Mouse (Mus musculus) urinary bladder, postnatal 36 days (tissue): Measurements from ENCODE around the gene Rin3.

Experiments
- DNase-seq, 2 experiments: peaks; one replicate each; pipeline ENCODE4 v3.0.0; 2022; ENCODE audit warnings: low spot score in 2 of 2, mixed read lengths in 1 of 2

The Rin3 gene

DNA sequence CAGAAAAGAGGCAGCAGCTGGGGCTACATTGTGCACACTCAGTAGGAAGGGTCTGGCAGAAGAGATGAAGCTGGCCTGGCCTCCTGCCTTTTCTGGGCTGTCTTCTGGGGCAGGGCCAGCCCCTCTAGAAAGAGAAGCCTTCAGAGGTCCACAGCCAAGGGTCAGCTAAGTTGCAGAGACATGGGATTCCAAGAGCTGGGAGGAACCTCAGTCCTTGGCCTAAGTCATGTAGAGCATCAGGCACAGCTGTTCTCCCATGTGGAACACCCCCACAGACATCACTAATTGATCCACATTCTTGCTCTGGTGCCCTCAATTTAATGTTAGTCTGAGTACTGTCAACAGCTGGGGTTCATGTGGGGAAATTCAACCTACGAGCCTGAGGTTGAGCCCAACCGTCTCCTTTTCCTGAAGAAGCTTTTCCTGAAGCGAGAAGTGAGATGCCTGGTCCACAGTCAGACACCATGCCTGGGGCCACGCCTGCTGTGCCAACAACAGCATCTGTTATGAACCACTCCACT lies 20.0 kb downstream of the Rin3 start:
- peak in 1 of 2 experiments; percentile 56 for DNase-seq

DNA sequence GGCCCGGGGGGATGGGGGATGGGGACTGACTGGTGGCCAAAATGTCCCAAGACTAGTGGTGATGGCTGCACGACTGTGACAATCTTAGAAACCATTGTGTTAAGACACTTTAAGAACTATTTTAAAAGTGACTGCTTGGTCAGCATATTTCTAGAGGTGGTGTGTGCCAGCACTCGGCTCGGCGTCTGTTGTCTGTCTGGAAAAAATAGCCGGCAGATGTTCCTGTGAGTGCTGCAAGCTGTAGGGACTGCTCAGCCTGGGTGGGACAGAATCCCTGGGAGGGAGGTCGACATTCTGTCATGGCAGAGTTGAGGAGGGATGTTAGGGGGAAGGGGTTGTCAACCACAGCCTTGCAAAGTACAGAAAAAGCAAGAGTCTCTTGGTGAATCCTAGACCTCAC lies 21.0 kb downstream of the Rin3 start:
- no peak for DNase-seq

DNA sequence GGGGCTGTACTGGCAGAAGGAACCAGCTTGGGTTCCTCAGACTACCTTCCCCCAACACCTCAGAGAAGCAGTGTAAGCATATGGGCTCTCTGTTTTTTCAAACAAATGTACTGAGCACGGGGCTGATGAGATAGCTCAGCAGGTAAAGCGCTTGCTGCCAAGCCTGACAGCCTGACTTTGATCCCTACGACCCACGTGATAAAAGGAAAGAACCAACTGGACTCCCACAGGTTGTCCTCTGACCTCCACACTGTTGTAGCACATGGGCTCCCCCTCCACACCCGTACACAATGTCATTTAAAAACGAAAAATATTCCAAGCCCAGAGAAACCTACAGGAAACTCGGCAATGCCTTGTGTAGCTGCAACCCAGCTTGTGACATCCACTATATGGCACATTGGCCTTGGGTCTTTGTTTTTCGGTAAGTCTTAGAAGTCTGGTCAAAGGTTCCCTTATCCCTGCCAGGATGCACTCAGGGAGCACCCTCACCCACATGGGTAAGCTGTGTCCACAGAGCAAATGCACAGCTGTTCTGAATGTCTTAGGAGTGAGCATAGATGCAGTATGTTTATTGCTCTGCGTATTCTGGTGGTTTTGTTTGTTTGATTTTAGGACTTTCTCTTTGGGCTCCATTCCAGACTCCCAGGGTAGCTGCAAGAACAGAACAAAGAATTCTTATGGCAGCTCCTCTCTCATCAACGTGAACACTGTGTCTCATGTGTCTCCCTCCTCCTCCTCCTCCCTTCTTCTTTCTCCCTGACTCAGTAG lies 22.4 kb downstream of the Rin3 start:
- no peak for DNase-seq

DNA sequence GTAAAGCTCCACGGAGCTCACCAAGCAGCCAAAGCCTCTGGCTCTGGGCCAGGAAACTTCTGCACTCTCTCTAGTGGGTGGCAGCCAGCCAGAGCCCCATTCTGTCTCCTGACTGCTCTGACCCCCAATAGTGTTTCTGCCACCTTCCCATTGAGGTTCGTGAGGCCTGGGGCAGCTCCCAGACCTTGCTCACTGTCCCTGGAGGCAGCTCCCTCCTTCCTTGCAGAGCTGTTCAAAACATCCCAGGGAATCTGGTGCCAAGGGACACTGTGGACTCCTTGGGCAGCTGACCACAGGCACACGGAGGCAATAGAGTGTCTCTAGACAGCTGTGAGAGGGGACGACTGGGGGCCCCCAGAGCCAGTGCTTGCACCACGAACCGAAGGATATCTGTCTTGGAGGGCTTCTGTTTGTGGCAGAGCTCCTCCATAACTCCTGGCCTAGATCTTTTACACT lies 25.2 kb downstream of the Rin3 start:
- no peak for DNase-seq

DNA sequence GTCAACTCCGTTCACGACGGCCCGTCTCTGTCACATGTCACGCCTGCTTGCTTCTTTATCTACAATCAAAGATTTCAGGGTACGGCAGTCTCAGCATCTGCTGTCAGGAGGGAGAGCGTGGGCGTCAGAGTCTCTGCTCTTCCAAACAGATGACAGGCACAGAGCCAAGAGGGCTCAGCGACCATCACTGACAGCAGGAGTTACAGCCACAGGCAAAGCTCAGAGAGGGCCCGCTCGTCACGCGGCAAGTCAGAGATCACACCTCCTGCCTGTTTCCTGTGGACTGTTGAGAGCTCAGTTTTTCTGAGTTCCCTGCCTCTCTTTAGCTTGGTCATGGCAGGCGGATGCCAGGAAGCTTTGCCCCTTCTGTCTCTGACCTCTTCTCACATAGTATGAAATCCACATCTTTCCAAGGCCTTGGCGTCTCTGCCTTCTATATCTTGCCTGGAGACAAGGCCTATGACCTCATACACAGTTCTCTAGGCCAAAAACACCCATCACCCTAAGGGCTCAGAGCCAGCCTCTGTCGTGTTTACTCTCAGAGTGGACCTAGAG lies 25.7 kb downstream of the Rin3 start:
- DNase-seq: no peak

DNA sequence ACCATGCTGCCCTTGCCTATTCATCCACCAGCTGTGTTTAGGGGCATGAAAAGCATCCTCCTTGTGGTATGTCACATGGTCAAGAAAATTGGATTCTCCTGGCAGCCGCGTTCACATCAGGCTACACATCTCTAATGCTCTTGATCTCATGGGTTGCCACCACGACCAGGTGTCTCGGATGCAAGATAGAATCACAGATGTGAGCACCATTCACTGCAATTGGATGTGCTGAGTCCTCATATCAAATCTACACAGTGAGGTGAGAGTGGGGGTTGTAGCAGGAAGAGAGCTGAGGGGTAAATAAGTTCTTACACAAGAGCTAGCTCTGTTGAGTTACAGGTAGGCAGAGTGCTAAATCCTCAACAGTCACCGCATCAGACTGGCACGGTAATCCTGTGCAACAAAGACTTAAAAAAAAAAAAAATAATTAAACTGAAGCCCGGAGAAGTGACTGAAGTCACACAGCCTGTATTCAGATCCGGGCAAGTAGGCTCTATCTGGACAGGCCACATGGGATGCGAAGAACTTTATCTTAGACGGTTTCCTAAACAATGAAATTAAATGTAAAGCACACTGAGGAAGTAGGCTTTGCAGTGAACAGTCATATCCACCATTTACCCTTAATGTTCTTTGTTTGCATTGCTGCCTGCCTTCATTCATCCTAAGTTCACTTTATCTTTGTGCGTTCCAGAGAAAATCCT lies 26.4 kb downstream of the Rin3 start:
- DNase-seq: no peak

DNA sequence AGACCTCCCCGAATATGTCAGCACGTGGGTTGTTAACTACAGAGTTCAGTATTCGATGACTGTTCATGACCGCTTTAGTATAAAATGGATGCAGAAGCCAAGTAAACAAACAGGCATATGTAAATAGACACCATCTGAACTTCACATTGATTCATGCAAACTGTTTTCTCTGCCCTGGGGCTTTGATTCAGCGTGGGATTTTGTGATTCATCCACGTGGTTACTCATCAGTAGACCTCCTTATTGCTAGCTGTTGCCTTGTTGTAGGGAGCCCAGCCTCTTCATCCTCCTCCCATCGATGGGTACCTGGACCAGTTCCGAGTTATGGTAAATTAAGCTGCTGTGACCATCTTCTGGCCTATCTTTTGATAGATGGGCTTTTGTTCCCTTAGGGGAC lies 26.9 kb downstream of the Rin3 start:
- no peak for DNase-seq

DNA sequence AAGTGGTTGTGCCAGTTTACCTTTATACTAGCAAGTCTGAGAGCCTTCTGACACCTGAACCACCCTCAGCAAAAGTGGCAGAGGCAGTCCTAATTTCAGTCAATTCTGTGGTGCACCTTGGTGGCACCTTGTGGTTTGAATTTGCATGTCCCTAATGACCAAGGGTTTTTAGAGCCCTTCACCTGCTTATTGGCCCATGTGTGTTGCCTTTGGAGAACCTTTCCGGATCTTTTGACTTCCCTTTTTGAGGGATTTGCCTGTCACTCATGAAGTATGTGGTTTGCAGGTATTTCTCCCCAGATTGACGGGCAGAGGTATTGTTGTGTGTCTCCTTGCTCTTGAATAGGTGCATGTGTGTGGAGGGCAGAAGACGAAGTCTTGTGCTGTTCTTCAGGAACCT lies 27.4 kb downstream of the Rin3 start:
- DNase-seq: no peak

DNA sequence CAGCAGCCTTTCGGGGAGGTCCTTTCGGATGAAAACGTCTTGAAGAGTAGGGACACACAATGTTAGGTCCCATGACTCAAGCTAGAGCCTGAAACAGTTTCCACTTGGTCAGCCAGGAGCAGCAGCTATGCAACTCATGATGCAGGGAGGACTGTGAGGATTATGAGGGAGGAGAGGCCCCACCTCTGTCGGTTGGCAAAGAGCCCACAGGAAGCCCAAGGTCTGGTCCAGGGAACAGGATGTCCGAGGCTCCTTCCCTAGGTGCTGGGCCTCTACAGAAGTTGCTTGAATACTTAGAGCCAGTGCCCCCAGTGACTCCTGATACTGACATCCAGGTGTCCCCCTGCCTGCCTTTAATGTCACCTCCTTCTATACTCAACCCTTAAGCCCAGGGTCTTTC lies 28.6 kb downstream of the Rin3 start:
- DNase-seq: no peak

DNA sequence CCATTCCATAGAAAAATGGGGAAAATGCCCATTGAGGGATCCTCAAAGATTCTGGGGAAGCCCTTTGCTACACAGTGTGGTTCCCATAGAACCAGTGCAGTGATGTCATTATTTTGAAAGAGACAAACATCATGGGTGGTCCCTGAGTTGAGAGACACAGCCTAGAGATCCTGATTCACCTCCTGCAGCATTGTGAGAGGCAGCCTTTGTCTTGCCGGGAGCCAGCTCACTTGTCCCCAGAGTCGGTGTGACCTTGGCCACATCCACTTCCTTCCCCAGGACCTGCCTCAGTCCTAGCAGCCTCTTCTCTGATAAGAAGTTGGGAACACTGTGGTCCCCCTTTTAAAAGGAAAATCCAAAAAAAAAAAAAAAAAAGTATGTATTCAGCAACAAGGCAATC lies 36.3 kb downstream of the Rin3 start:
- no peak for DNase-seq

DNA sequence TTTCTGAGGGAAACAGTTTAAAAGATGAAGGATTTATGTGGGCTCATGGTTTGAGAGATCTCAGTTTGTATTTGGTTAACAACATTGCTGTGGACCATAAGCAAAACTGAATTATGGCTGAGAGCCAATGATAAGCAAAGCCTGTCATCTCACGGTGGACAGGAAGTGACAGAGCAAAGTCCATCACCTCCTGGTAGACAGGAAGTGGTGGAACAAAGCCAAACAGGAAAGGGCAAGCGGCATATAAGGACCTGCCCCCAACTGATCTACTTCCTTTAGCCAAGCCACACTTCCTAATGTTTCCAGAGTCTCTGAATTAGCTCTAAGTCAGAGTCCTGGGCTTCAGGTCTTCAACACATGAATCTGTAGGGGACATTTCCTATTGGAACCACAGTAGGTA lies 37.1 kb downstream of the Rin3 start:
- DNase-seq: no peak

DNA sequence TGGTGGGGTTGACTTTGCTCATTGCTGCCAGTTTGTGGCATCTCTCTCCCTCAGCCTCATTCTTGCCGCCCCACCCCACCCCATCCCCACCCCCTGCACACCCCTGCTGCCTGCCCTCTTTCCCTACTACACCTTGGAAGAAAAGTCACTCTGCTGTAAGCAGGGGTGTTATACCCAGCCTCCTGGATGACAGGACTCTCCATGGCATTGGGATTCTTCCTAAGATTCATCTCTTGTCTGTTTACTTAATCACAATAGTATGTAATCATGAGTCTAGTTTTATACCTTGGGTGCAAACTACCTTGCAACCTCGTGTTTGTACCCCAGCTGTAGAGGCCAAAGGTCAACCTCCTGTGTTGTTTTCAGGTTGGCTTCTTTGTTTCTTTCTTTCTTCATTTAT lies 37.5 kb downstream of the Rin3 start:
- DNase-seq: no peak

DNA sequence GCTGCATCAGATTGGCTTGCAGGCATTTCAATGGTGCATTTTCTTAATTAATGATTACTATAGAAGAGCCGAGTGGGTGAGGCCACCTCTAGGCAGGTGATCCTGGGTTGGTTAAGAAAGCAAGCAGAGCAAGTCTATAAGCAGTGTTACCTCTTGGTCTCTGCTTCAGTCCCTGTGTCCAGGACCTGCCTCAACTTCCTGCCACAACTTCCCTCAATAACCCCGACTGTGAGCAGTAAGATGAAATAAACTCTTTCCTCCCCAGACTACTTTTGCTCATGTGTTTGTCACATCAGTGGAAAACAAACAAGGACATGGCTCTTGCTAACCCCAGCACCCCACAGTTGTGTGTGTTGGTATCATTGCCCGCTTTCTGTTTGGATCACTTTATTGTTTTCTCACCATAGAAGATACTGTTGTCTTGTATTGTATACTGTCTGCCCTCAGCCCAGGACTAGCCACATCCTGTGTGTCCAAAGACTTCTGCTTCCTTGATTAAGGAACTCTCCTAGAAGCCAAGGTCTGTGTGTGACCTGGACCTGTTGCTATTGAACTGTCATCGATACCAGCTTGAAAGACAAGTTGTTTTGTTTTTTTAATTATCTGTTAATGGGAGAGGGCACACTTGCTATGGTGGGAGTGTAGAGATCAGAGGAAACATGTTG lies 38.3 kb downstream of the Rin3 start:
- DNase-seq: no peak

DNA sequence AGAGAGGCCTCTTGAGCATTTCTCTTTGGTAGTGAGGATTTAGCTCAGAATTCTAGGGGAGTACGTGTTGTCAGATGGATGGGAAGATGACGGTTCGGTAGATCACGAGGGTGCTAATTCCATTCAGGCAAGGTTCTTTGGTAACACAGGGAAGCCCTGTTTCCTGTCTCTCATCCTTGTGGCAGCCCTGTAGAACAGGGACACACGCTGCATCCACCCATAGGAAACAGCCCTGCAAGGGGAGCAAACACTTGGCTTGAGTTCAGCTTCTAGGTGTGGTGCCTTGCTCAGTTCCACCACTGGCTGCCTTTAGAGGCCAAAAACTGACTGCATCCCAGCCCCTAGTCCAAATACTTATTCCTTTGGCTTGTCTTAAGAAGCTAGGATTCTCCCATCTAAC lies 39.0 kb downstream of the Rin3 start:
- DNase-seq: no peak

DNA sequence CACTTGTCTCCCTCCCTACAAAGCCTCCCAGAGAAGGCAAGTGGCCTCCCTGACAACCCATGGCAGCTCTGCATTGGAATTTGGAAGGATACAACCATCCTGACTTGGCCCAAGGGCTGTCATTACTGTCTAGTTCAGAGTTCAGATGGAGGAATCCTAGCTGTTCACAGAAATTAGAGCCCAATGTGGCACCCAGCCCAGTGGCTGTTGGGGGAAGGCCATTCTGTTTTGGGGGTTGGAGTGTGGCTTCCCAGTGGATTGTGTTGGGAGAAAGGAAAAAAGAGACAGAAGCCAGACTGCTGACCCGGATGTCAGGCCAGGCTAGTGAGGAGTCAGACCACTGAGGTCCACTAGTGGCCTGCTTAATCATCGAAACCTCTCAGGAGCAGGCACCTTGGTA lies 40.5 kb downstream of the Rin3 start:
- no peak for DNase-seq

DNA sequence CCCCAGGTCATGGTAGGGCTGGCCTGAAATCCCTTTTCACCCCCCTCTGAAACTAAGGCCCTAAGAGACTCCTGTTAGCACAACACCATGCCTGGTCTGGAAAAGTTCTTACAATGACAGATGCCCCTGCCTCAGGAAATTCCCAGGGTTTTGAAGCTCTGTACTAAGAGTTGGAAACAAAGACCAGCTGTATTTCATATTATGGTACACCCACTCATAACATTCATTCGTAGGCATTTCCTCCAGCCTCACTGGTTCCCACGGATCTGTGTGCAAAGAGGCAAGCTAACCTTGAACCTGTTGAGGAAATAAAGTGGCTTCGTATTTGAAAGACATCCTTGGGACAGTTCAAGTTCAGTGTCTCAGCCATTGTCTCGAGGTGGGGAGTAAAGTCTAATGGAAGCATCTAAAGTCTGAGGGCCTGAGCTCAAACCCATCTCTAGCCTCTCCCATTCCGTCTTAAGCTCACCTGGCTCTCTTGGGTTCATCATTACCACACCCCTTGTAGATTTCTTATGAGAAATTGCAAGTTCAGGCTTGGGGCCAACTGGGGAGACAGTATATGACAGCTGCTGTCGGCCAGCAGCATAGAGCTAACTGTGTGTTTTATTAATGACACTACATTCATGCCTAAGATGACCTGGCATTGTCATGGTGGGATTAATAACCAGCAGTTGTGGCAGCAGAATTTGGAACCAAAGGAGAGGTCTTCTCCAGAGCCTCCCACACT lies 41.5 kb downstream of the Rin3 start:
- DNase-seq: no peak

DNA sequence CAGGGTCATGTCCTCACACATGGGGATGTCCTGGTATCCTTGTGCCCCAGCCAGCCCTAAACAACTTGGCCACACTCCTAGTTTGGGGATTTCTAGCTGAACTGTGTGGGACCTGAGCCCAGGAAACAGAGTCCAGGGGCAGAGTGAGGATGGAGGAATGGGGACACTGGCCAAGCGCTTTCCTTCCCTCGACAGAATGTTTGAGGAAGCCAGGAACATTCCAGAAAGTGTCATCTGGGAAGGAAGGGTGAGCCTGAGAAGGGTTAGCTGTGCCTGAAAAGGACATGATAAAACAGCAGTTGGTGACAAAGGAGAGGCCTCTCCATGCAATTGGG lies 42.0 kb downstream of the Rin3 start:
- DNase-seq: no peak

DNA sequence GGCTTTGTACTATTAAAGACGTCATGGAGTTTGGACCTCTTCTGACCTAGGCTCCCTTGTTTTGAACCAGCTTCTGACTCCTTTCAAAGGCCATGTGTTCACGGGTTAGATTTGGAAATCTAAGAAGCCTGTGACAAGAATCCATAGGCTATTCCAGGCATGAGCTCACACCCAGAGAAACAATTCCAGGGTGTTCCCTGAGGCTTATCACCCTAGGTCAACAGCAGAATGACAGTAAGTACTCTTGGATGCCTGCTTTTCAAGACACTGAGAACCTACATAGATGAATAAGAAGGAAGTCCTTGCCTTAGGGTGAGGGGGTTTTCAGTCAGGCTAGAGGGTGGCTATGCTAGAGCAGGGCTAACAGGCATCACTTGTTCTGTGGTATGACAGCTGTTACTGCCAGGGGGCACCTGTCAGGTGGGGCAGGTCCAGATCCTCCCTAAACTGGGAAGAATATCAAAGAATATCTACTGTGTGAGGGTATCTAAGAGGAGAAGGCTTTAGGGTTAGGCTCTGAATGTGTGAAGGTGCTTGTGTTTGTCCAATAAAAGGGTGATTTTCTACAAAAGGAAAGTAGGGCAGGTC lies 44.0 kb downstream of the Rin3 start:
- no peak for DNase-seq

DNA sequence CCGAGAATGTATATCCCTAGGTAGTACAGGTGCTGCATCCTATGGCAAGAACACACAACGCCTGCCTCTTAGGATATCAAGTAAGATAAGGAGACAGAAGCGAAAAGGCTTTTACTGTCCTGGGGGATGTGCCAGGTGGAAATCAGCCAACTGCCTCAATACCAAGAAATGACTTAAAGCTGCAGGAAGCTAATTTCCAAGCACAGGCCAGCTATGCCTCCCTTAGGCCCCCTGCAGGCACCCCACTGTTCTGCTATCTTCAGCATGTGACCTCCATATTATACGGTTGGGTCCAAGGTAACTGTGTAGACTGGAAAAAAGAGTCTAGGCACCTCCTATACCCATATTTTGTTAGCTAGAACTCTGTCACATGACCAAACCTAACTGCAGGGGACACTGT lies 44.7 kb downstream of the Rin3 start:
- no peak for DNase-seq

DNA sequence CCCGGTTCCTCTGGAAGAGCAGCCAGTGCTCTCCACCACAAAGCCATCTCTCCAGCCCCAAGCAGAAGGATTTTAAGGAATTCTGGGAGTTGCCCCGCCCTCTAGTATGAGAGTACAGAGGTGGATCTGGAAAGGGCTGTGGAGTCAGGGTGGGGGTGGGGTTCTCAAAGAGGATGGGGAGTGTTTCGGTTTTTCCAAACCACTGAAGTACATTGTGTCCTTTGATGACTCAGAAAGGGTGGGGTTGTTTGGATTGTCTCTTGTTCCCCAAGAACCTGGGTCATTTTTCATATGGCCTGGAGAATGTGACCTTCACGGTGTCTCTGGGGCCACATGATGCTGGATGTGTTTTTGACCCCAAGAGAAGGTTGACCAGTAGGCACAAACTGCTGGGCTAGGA lies 45.2 kb downstream of the Rin3 start:
- DNase-seq: no peak

DNA sequence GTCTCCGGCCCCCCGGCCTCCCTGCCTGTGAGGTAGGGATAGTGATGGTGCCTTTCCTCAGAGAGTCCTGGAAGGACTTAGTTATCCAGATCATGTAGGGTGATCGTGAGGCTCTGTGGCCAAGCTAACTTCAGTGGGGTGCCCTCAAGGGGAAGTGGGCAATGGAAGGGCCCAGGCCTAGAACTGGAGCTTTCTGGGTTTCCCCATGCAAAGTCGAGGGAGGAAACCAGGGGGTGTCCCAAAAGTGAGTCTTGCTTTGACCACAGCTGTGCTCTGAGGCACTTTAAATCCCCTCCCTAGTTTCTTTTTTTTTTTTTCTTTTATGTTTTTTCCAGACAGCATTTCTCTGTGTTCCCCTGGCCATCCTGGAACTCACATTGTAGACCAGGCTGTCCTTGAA lies 47.3 kb downstream of the Rin3 start:
- DNase-seq: no peak

DNA sequence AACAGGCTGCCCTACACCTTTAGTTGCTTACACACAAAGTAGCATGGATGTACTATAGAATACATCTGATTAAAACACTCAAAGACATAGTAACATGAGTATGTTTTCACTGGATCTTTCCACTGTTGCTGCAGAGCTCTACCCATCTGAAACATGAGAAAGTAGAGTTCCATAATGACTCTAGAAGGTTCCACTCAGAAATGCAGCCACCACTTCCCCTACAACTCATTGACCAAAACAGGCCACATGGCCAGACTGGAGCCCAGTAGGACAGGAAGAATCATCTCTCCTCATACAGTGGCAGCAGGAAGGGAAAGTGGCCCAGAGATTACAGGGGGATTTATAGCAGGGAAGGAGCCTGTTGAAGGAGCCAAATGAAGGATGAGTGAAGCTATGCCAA lies 47.9 kb downstream of the Rin3 start:
- DNase-seq: no peak
